Mouse (Mus musculus) MEL (cell line): Measurements from ENCODE around the gene Fam19a3.

ENCODE experiments used
- CTCF ChIP-seq, 3 experiments: IDR thresholded peaks in 2 of 3; conservative IDR thresholded peaks in 1 of 3; 2 replicates each; pipeline ENCODE4 v1.5.1; 2011 to 2012; ENCODE audit warnings: low read length in 3 of 3, low read depth in 2 of 3, mild to moderate bottlenecking in 2 of 3, improper control_type of control experiment in 1 of 3, inconsistent platforms in 1 of 3, mixed read lengths in 1 of 3, moderate library complexity in 1 of 3; ENCODE audit not compliant: control insufficient read depth in 1 of 3, insufficient read depth in 1 of 3, poor library complexity in 1 of 3, severe bottlenecking in 1 of 3
- E2F4 ChIP-seq: IDR thresholded peaks from 2 replicates; pipeline ENCODE4 v1.6.1; 2011; ENCODE audit warnings: low read depth, low read length, improper control_type of control experiment, borderline replicate concordance
- RCOR1 ChIP-seq: IDR thresholded peaks from 2 replicates; pipeline ENCODE4 v1.6.1; 2012; ENCODE audit warnings: low read depth, mild to moderate bottlenecking, inconsistent platforms, low read length, improper control_type of control experiment

DNA sequence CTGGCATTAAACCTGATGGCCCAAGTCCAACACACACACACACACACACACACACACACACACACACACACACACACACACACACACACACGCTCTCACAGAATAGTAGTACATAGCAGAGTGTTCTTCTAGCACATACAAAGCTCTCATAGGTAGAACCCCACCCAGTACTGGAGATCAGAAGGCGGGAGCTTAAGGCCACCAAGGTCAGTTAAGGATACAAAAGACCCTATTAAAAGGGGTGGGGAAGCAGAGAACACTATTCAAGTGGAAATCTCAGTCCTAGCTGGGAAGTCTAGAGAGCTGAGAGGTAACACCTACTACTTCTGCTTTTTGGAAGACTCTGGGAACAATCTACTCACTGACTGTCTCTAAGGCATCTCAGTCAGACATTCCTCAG lies 33.7 kb upstream of the Fam19a3 start:
- TF ChIP-seq RCOR1 (no peak), CTCF (IDR thresholded peaks at IDR 0.05 in 2 of 3, conservative IDR thresholded peaks at IDR 0.05 in 1 of 3; ENCODE audit: control insufficient read depth in 1 of 3, insufficient read depth in 1 of 3, low read depth in 2 of 3, low read length in 3 of 3, poor library complexity in 1 of 3, severe bottlenecking in 1 of 3) (no peak), E2F4 (no peak)
